Mouse (Mus musculus) heart, embryonic 16.5 days (tissue): ENCODE data around the gene Bhlhe40. TPM values are rescaled to one million over a fixed set of nuclear protein-coding genes. Genes with fewer than 3 reads are reported as not detected.

ENCODE experiments used
- ATAC-seq: fragments of 200-750 bp; cut with Nextera tagmentation; replicated peaks from 2 replicates; pipeline ENCODE4 v1.8.0; 2017; ENCODE audit warnings: moderate number of reproducible peaks; ENCODE audit not compliant: insufficient read depth, low FRiP score; ENCODE audit errors: extremely low read depth
- H3K27ac ChIP-seq: fragments of 300-500 bp; sonication (generic); 2 replicates; pipeline ENCODE4 v1.5.1; 2014; ENCODE audit warnings: mild to moderate bottlenecking, low read length, control low read depth, moderate library complexity
- H3K27me3 ChIP-seq: fragments of 300-500 bp; sonication (generic); 2 replicates; pipeline ENCODE4 v1.6.1; 2014; ENCODE audit warnings: low read length, mixed read lengths; ENCODE audit not compliant: control insufficient read depth, insufficient read depth
- H3K36me3 ChIP-seq: fragments of 300-500 bp; sonication (generic); 2 replicates; pipeline ENCODE4 v1.6.1; 2014; ENCODE audit not compliant: control insufficient read depth, insufficient read depth
- H3K4me1 ChIP-seq: fragments of 300-500 bp; sonication (generic); 2 replicates; pipeline ENCODE4 v1.6.1; 2014; ENCODE audit warnings: low read length, mixed read lengths; ENCODE audit not compliant: control insufficient read depth, insufficient read depth
- H3K4me2 ChIP-seq: fragments of 300-500 bp; sonication (generic); 2 replicates; pipeline ENCODE4 v1.6.1; 2014; ENCODE audit warnings: low read depth, mild to moderate bottlenecking, control low read depth, low read length
- H3K4me3 ChIP-seq: fragments of 300-500 bp; sonication (generic); 2 replicates; pipeline ENCODE4 v1.5.1; 2014; ENCODE audit warnings: mild to moderate bottlenecking, control low read depth, low read length
- H3K9ac ChIP-seq: fragments of 300-500 bp; sonication (generic); 2 replicates; pipeline ENCODE4 v1.6.1; 2014; ENCODE audit warnings: low read length, control low read depth
- H3K9me3 ChIP-seq: fragments of 300-500 bp; sonication (generic); replicated peaks from 2 replicates; pipeline ENCODE4 v1.6.1; 2016; ENCODE audit warnings: low read length; ENCODE audit not compliant: control insufficient read depth
- WGBS: fragments of 180-500 bp; shearing (Covaris S2); extraction: QIAGEN DNeasy Blood & Tissue Kit; methylation state at CpG from one replicate; pipeline ENCODE4 v1.1.7; 2014; 5-methylcytosine and 5-hydroxymethylcytosine counted together
- polyA plus RNA-seq: library from polyadenylated mRNA; unstranded; fragments of >200 nt; fragmentation: Nextera tagmentation; extraction: Ambion mirVana; gene quantifications from 2 replicates; pipeline ENCODE4 v1.2.1, GENCODE M21; 2015

Bhlhe40 gene
- polyA plus RNA-seq, 1 experiment from 2014 or later = 28.5 TPM

DNA sequence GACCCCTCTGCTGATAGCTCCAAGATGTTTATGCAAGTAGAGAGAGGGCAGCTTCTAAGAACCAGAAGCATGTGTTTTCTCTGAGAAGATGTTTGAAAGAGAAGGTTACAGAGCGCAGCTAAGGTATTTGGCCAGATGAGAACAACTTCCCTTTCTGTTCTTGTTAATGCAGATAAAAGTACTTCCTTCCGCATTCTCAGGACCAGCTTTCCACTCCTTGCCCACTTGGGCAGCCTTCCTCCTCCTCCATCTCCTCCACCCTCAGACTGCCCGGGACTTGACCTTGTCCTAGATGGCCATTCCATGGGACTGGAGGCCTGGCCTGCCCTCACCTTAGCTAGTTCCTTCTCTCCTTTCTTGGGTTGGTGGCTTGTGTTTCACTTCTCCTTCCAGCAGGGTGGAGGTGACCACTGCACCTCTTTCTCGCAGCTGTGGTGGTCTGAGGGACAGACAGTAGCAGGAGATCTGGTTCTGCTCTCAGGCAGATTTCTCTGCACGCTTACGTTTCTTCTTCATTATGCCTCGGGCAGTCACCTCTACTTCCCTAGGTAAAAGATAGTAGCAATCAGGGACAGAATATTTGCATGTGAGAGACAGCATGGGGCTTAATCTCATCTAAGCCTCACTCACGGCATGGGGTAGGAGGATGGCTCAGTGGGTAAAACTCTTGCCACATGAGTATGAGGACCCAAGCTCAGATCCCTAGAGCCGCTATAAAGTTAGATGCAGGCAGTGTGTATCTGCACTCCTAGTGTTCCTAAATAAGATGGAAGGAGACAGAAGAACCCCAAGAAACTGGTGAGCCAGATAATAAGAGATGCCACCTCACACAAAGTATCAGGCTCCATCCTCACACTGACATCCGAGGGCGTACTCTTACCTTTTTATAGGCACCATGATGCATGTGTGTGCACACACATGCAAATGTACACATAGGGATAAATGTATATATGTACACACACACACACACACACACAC, 35.7 kb downstream of the Bhlhe40 start:
- ATAC-seq = no peak
- H3K36me3 ChIP-seq = no peaks in the 10 kb centered on the region
- no peak overlapping the region for H3K27ac ChIP-seq
- peaks cover 7% of the 10 kb centered on the region for H3K4me1 ChIP-seq
- no peaks in the 10 kb centered on the region for H3K9me3 ChIP-seq
- H3K4me2 ChIP-seq = no peak overlapping the region
- no peak overlapping the region for H3K4me3 ChIP-seq
- no peaks in the 10 kb centered on the region for H3K27me3 ChIP-seq
- WGBS = 79% methylated on average over 11 of the region's 11 CpGs
- no peak overlapping the region for H3K9ac ChIP-seq

DNA sequence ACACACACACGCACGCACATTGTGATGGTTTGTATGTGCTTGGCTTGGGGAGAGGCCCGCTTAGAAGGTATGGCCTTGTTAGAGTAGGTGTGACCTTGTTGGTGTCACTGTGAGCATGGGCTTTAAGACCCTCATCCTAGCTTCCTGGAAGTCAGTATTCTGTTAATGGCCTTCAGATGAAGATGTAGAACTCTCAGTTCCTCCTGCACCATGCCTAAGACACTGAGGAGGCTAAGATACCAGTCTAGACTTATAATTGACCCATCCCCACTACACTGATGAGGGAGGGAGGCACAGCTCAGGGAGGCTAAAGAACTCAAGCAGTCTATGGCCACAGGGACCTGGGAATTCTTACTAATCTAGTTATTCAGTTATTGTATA, 36.4 kb downstream of the Bhlhe40 start:
- no peak for ATAC-seq
- WGBS = 98% methylated on average over 3 of the region's 3 CpGs
- no peak overlapping the region for H3K4me2 ChIP-seq
- H3K36me3 ChIP-seq = no peaks in the 10 kb centered on the region
- no peak overlapping the region for H3K27ac ChIP-seq
- H3K4me1 ChIP-seq = peaks cover 7% of the 10 kb centered on the region
- H3K9me3 ChIP-seq = no peaks in the 10 kb centered on the region
- no peaks in the 10 kb centered on the region for H3K27me3 ChIP-seq
- no peak overlapping the region for H3K9ac ChIP-seq
- H3K4me3 ChIP-seq = no peak overlapping the region

DNA sequence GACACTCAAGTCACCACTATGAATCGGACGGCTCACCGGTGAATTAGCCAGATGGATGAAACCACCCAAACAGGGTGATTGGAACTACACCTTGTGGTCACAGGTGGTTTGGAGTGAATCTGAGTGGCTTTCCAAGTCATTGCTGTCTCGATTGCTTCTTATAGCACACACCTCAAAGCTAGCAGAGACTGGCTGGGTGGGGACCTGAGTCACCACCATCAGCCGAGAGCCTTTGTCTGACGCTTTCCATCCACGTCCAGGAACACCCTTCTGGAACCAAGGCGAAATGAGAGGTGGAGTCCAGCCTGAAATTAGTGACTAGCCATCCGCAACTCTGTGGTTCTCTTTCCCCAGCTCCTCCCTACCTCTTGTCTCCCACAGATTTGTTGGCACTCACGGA, 36.9 kb downstream of the Bhlhe40 start:
- WGBS = 90% methylated on average over 10 of the region's 10 CpGs

DNA sequence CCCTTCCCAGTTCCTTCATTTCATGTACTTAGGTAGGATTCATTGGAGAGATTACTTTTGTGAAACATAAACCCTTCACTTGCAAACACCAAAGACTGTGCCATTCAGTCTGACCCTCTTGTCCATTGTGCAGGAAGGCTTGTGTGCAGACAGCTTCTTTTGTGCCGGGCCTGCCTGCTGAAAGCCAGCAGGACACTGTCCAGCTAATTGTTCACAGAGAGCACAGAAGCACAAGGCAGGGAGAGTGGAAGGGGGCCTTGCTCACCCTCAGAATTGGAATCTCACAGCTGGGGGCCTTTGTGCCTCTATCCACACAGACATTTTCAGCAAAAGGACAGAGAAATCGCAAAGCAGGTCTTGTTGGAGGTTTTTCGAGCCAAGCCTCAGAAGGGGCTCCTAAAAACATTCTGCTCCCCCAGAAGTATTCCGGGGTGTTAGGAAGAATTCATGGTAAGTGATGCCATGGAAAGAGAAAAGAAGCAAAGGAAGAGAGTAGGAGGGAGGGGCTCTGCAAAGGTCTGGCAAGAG, 38.0 kb downstream of the Bhlhe40 start:
- H3K27me3 ChIP-seq = no peaks in the 10 kb centered on the region
- ATAC-seq = no peak
- H3K4me3 ChIP-seq = no peak overlapping the region
- no peak overlapping the region for H3K27ac ChIP-seq
- H3K4me1 ChIP-seq = peaks cover 7% of the 10 kb centered on the region
- no peaks in the 10 kb centered on the region for H3K9me3 ChIP-seq
- H3K36me3 ChIP-seq = no peaks in the 10 kb centered on the region
- H3K9ac ChIP-seq = no peak overlapping the region
- WGBS = 73% methylated on average over 4 of the region's 4 CpGs
- no peak overlapping the region for H3K4me2 ChIP-seq

More for the DNA sequence above, 36.9 kb downstream of the Bhlhe40 start:
- ATAC-seq = no peak
- Histone ChIP-seq H3K4me2 (no peak overlapping the region), H3K27ac (no peak overlapping the region), H3K4me3 (no peak overlapping the region), H3K9ac (no peak overlapping the region), H3K27me3 (no peaks in the 10 kb centered on the region), H3K36me3 (no peaks in the 10 kb centered on the region), H3K9me3 (no peaks in the 10 kb centered on the region), H3K4me1 (peaks cover 7% of the 10 kb centered on the region)

DNA sequence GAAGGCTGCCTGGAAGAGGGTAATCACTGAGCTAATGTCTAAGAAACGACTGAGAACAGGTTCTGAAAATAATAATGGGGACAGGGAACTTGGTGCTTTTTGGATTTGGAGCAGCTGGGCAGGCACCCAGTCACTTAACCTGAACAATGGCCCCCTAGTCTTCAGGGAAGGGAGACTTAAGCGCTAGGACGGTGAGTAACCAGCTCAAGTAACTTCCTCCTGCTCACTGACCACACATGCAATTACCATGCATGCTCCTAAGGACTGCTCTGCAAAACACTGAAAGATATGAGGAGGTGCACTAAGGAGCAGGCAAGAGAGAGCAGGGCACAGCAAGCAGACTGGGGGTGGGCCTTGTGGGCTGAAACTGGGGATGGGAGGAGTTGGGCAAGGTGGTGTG, 39.2 kb downstream of the Bhlhe40 start:
- no peaks in the 10 kb centered on the region for H3K36me3 ChIP-seq
- no peak overlapping the region for H3K4me3 ChIP-seq
- WGBS = 72% methylated on average over 3 of the region's 3 CpGs
- ATAC-seq = no peak
- H3K27ac ChIP-seq = no peak overlapping the region
- no peaks in the 10 kb centered on the region for H3K9me3 ChIP-seq
- H3K4me2 ChIP-seq = no peak overlapping the region
- peaks cover 7% of the 10 kb centered on the region for H3K4me1 ChIP-seq
- no peak overlapping the region for H3K9ac ChIP-seq
- no peaks in the 10 kb centered on the region for H3K27me3 ChIP-seq

DNA sequence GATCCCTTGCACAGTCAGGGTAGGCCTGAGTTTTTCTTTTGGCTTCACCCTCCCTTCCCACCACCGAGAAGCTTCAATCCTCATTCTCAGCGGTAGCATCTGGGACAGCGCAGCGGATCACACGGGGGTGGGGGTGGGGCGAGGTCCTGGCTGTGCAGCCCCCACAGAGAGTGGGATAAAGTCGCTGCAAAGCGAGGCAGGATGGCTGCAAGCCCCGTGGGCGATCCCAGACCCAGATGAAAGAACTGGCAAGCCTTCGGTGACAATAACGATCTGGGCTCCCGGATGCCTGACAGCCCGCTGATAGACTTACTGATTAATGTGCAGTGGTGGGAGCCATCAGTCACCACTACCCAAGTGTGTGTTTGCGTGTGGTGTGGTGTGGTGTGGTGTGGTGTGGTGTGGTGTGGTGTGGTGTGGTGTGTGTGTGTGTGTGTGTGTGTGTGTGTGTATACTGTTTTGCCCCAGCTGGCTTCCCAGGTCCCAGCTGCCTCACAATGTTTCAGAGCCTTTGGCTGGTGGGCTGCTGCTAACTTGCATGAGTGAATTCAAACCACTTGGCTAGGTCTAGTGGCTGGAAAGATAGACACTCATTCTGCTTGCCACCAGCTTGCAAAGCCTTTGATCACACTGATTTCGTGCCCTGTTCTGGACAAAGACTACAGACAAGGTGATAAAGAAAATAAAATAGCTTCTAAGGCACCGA, 40.4 kb downstream of the Bhlhe40 start:
- peak overlapping the region; percentile 23 for H3K4me3 ChIP-seq
- peak overlapping the region; percentile 53 for H3K9ac ChIP-seq
- no peaks in the 10 kb centered on the region for H3K9me3 ChIP-seq
- no peaks in the 10 kb centered on the region for H3K36me3 ChIP-seq
- no peak for ATAC-seq
- H3K27ac ChIP-seq = no peak overlapping the region
- WGBS = 19% methylated on average over 17 of the region's 17 CpGs
- peaks cover 7% of the 10 kb centered on the region for H3K4me1 ChIP-seq
- no peaks in the 10 kb centered on the region for H3K27me3 ChIP-seq
- peak overlapping the region; percentile 48 for H3K4me2 ChIP-seq

DNA sequence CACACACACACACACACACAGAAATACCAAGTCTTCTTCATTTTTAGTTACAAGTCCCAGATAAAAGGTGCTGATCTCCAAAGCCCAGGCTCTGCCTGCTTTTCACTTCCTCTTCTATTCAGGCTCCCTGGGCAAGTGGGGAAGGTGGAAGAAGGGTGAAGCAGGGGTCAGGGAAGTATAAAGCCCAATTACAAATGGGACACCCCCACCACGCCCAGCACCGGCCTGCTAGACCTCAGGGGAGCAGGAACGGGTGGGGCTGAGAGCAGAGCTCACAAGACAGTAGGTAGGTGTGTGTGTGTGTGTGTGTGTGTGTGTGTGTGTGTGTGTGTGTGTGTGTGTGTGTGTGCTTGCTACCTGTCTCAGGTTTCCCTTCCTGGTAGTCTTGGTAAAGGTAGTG, 42.2 kb downstream of the Bhlhe40 start:
- no peak overlapping the region for H3K27ac ChIP-seq
- H3K27me3 ChIP-seq = no peaks in the 10 kb centered on the region
- peaks cover 7% of the 10 kb centered on the region for H3K4me1 ChIP-seq
- no peak overlapping the region for H3K4me3 ChIP-seq
- no peaks in the 10 kb centered on the region for H3K36me3 ChIP-seq
- WGBS = 66% methylated on average over 3 of the region's 3 CpGs
- no peak for ATAC-seq
- H3K9me3 ChIP-seq = no peaks in the 10 kb centered on the region
- no peak overlapping the region for H3K4me2 ChIP-seq
- no peak overlapping the region for H3K9ac ChIP-seq

DNA sequence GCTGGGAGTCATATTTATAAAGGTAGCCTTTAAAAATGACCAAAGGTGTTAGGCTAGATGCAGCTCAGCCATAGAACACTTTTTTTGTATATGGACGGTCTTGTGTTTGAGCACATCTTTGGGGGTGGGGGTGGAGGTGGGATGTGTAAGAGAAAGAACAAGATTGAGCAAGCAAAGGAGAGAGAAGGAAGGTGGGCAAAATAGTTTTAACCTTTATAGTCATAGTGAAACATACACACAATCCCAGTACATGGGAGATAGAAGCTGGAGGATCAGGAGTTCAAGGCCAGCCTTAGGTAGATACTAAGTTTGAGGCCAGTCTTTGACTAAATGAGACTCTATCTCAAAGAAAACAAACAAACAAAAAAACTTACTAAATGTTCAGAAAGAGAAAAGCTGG, 42.7 kb downstream of the Bhlhe40 start:
- no peak for ATAC-seq
- no peaks in the 10 kb centered on the region for H3K36me3 ChIP-seq
- H3K4me1 ChIP-seq = peaks cover 7% of the 10 kb centered on the region
- no peaks in the 10 kb centered on the region for H3K9me3 ChIP-seq
- WGBS = 97% methylated on average over 1 of the region's 1 CpGs
- no peak overlapping the region for H3K4me3 ChIP-seq
- no peak overlapping the region for H3K4me2 ChIP-seq
- H3K9ac ChIP-seq = no peak overlapping the region
- H3K27me3 ChIP-seq = no peaks in the 10 kb centered on the region
- no peak overlapping the region for H3K27ac ChIP-seq
